Mouse (Mus musculus): ENCODE measurements around the gene Hspb7.

- TF ChIP-seq ZC3H11A (IDR thresholded peaks at IDR 0.05; ENCODE audit: low read depth, low read length) (no peak), TCF12 (IDR thresholded peaks at IDR 0.05; ENCODE audit: low read depth, low read length) (no peak), MYC (IDR thresholded peaks at IDR 0.05; ENCODE audit: low read depth, low read length) (no peak), GATA1 (IDR thresholded peaks at IDR 0.05; ENCODE audit: low read depth, low read length) (no peak), CTCF (IDR thresholded peaks at IDR 0.05 in 2 of 3, conservative IDR thresholded peaks at IDR 0.05 in 1 of 3; ENCODE audit: control insufficient read depth in 1 of 3, insufficient read depth in 1 of 3, low read depth in 2 of 3, low read length in 3 of 3, poor library complexity in 1 of 3, severe bottlenecking in 1 of 3) (no peak), SIN3A (IDR thresholded peaks at IDR 0.05; ENCODE audit: low read length) (no peak), POLR2A (IDR thresholded peaks at IDR 0.05; ENCODE audit: control insufficient read depth in 1 of 2, insufficient read depth in 1 of 2, low read depth in 1 of 2, low read length in 2 of 2, poor library complexity in 1 of 2) (no peak), UBTF (IDR thresholded peaks at IDR 0.05; ENCODE audit: borderline replicate concordance, insufficient read depth, low read depth, low read length) (no peak), ZNF384 (IDR thresholded peaks at IDR 0.05; ENCODE audit: low read depth, low read length) (no peak), CHD2 (IDR thresholded peaks at IDR 0.05; ENCODE audit: low read length) (no peak), TAL1 (IDR thresholded peaks at IDR 0.05; ENCODE audit: low read length) (no peak), USF2 (IDR thresholded peaks at IDR 0.05; ENCODE audit: borderline replicate concordance in 1 of 2, insufficient read depth in 1 of 2, low read depth in 1 of 2, low read length in 2 of 2) (no peak), BHLHE40 (IDR thresholded peaks at IDR 0.05; ENCODE audit: borderline replicate concordance, low read depth, low read length) (no peak)
Observed at GRCm38 (mm10) chr4:141460481-141460880, 39.9 kb downstream of the Hspb7 start.

Data from MEL (cell line).